Mouse (Mus musculus) MEL (cell line): ENCODE data around the gene Hs6st3. TPM values are rescaled to one million over a fixed set of nuclear protein-coding genes. Genes with fewer than 3 reads are reported as not detected.

ENCODE experiments used
- DNase-seq: peaks from one replicate; pipeline ENCODE4 v3.0.0; 2011; ENCODE audit warnings: low read depth, low spot score
- H3K27ac ChIP-seq: 2 replicates; pipeline ENCODE4 v1.5.1; 2012; ENCODE audit warnings: low read depth, mild to moderate bottlenecking, control low read depth, low read length, moderate library complexity; ENCODE audit not compliant: control insufficient read depth
- H3K27me3 ChIP-seq, 2 experiments: fragments of 150-350 bp in 1 of 2; sonication (generic) in 1 of 2; 2 replicates each; pipeline ENCODE4 v1.6.1; 2012; ENCODE audit warnings: low read length in 2 of 2, mild to moderate bottlenecking in 2 of 2, improper control_type of control experiment in 1 of 2, moderate library complexity in 1 of 2; ENCODE audit not compliant: insufficient read depth in 2 of 2, control insufficient read depth in 1 of 2
- H3K36me3 ChIP-seq, 2 experiments: 2 replicates each; pipeline ENCODE4 v1.6.1; 2012 to 2014; ENCODE audit warnings: low read length in 2 of 2, improper control_type of control experiment in 1 of 2, inconsistent platforms in 1 of 2, mild to moderate bottlenecking in 1 of 2; ENCODE audit not compliant: insufficient read depth in 2 of 2, control insufficient read depth in 1 of 2
- H3K4me1 ChIP-seq, 2 experiments: fragments of 150-350 bp in 1 of 2; sonication (generic) in 1 of 2; 2 replicates each; pipeline ENCODE4 v1.6.1; 2012; ENCODE audit warnings: low read length in 2 of 2, improper control_type of control experiment in 1 of 2, mild to moderate bottlenecking in 1 of 2; ENCODE audit not compliant: insufficient read depth in 2 of 2, control insufficient read depth in 1 of 2
- H3K4me3 ChIP-seq, 2 experiments: fragments of 150-350 bp in 1 of 2; sonication (generic) in 1 of 2; 2 replicates each; pipeline ENCODE4 v1.5.1; 2012; ENCODE audit warnings: low read depth in 2 of 2, low read length in 2 of 2, mild to moderate bottlenecking in 2 of 2, moderate library complexity in 2 of 2, control low read depth in 1 of 2, improper control_type of control experiment in 1 of 2; ENCODE audit not compliant: control insufficient read depth in 1 of 2, insufficient read depth in 1 of 2
- H3K79me2 ChIP-seq: 2 replicates; pipeline ENCODE4 v1.6.1; 2012; ENCODE audit warnings: mild to moderate bottlenecking, low read length, moderate library complexity; ENCODE audit not compliant: control insufficient read depth, poor library complexity, insufficient read depth
- H3K9ac ChIP-seq: 2 replicates; pipeline ENCODE4 v1.6.1; 2012; ENCODE audit warnings: low read depth, mild to moderate bottlenecking, control low read depth, low read length, moderate library complexity; ENCODE audit not compliant: control insufficient read depth, poor library complexity, severe bottlenecking
- H3K9me3 ChIP-seq: fragments of 150-350 bp; sonication (generic); replicated peaks from 2 replicates; pipeline ENCODE4 v1.6.1; 2012; ENCODE audit warnings: mild to moderate bottlenecking, low read length, improper control_type of control experiment, moderate library complexity; ENCODE audit not compliant: insufficient read depth
- CHD1 ChIP-seq: IDR thresholded peaks from 2 replicates; pipeline ENCODE4 v1.6.1; 2012; ENCODE audit warnings: low read depth, mild to moderate bottlenecking, inconsistent platforms, low read length, improper control_type of control experiment
- E2F4 ChIP-seq: IDR thresholded peaks from 2 replicates; pipeline ENCODE4 v1.6.1; 2011; ENCODE audit warnings: low read depth, low read length, improper control_type of control experiment, borderline replicate concordance
- EP300 ChIP-seq, 2 experiments: IDR thresholded peaks; 2 replicates each; pipeline ENCODE4 v1.6.1; 2011; ENCODE audit warnings: improper control_type of control experiment in 2 of 2, low read length in 2 of 2, low read depth in 1 of 2, mild to moderate bottlenecking in 1 of 2
- ETS1 ChIP-seq: IDR thresholded peaks from 2 replicates; pipeline ENCODE4 v1.6.1; 2012; ENCODE audit warnings: low read depth, mild to moderate bottlenecking, inconsistent platforms, low read length, improper control_type of control experiment, moderate library complexity
- KAT2A ChIP-seq: conservative IDR thresholded peaks from 2 replicates; pipeline ENCODE4 v1.6.1; 2012; ENCODE audit warnings: low read depth, low read length, improper control_type of control experiment, inconsistent platforms
- MAZ ChIP-seq: IDR thresholded peaks from 2 replicates; pipeline ENCODE4 v1.6.1; 2012; ENCODE audit warnings: low read depth, mild to moderate bottlenecking, inconsistent platforms, low read length, improper control_type of control experiment
- MYB ChIP-seq: IDR thresholded peaks from 2 replicates; pipeline ENCODE4 v1.6.1; 2011; ENCODE audit warnings: mild to moderate bottlenecking, low read depth, low read length, improper control_type of control experiment
- NRF1 ChIP-seq: IDR thresholded peaks from 2 replicates; pipeline ENCODE4 v1.6.1; 2014; ENCODE audit warnings: low read depth, mild to moderate bottlenecking, inconsistent platforms, low read length, improper control_type of control experiment, moderate library complexity; ENCODE audit not compliant: poor library complexity, insufficient read depth, severe bottlenecking
- POLR2A ChIP-seq, 2 experiments: IDR thresholded peaks; 2 replicates each; pipeline ENCODE4 v1.6.1; 2011 to 2012; ENCODE audit warnings: low read length in 2 of 2, mild to moderate bottlenecking in 2 of 2, control low read depth in 1 of 2, improper control_type of control experiment in 1 of 2, low read depth in 1 of 2, moderate library complexity in 1 of 2; ENCODE audit not compliant: control insufficient read depth in 1 of 2, insufficient read depth in 1 of 2, poor library complexity in 1 of 2
- RCOR1 ChIP-seq: IDR thresholded peaks from 2 replicates; pipeline ENCODE4 v1.6.1; 2012; ENCODE audit warnings: low read depth, mild to moderate bottlenecking, inconsistent platforms, low read length, improper control_type of control experiment
- SIN3A ChIP-seq: IDR thresholded peaks from 2 replicates; pipeline ENCODE4 v1.6.1; 2012; ENCODE audit warnings: low read length, improper control_type of control experiment, inconsistent platforms
- TAL1 ChIP-seq: IDR thresholded peaks from 2 replicates; pipeline ENCODE4 v1.6.1; 2012; ENCODE audit warnings: mild to moderate bottlenecking, inconsistent platforms, low read length, moderate library complexity, mixed read lengths
- TBP ChIP-seq: IDR thresholded peaks from 2 replicates; pipeline ENCODE4 v1.8.0; 2011; ENCODE audit warnings: low read depth, low read length, improper control_type of control experiment
- ZMIZ1 ChIP-seq: IDR thresholded peaks from 2 replicates; pipeline ENCODE4 v1.6.1; 2012; ENCODE audit warnings: low read depth, mild to moderate bottlenecking, inconsistent platforms, low read length, improper control_type of control experiment, moderate library complexity
- ZNF384 ChIP-seq: IDR thresholded peaks from 2 replicates; pipeline ENCODE4 v1.6.1; 2012; ENCODE audit warnings: low read depth, mild to moderate bottlenecking, inconsistent platforms, low read length, improper control_type of control experiment
- polyA plus RNA-seq, 2 experiments: library from polyadenylated mRNA; stranded (reverse) in 1 of 2; unstranded in 1 of 2; fragments of >175 nt in 1 of 2; fragments of >200 nt in 1 of 2; gene quantifications; 2 replicates each; pipeline versions ENCODE4 v1.2.1 to v1.2.4; 2012; ENCODE audit warnings: low replicate concordance in 2 of 2, low read depth in 1 of 2; ENCODE audit not compliant: insufficient read length in 2 of 2, insufficient read depth in 1 of 2, missing spikeins in 1 of 2
- total RNA-seq: library from RNA; depleted of rRNA; stranded (reverse); fragments of 300-350 nt; gene quantifications from 2 replicates; pipeline ENCODE4 v1.2.3, GENCODE M21; 2012

The Hs6st3 gene
- total and polyA plus RNA-seq, 3 experiments: not detected

DNA sequence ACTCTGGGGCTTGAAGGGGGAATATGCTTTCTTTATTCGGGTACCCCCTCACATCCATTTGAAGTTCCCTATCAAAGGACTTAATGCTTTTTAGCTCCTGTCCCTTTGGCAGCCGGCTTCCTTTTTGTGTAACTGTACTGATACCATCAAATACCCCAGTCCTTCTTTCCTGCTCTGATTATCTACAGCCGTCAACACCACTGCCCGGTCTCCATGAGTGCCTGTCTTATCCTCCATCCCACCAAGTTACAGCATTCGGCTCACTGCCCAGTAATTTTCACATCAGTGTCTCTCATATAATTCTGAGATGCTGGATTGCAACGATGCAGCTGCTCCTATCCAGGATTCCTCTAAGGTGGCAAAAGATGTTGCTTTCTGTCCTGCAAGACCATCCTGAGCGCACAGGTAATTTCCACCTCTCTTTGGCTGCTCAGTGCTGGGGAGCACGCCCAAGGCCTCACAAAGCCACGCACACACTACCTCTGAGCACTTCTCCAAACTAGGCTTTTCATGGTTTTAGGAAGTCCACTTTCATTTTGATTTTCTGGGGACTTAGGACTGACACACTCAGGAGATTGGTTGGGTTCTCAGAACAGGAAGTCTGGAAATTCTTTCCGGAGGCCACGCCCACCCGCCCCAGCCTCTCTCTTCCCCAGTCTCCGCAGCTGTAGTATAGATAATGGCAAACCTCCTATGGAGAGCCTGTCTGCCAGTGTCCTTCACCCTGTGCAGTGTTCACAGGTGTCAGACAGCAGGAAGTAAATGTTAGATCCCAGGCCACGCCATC is 122.2 kb downstream of the Hs6st3 start:
- no peak for DNase-seq

DNA sequence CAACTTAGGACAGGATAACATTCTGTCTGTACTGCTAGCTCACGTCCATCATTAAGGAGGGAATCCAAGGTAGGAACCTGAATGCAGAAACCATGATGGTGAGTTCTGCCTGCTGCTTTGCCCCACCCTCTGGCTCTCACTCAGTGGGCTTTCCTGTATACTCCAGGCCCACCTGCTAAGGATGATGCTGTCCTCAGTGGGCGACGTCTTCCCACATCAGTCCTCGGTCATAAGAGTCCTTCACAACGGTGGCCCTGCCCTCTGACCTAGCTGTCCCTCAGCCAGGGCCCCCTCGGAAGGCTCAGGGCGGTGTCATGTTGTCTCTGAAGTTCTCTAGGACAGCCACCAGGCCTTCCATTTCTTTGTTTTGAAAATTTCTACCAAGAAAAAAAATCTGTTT is 128.2 kb downstream of the Hs6st3 start:
- no peak for DNase-seq
- H3K9ac ChIP-seq: no peak overlapping the region
- H3K4me1 ChIP-seq: no peaks in the 10 kb centered on the region
- H3K4me3 ChIP-seq: no peak overlapping the region
- H3K9me3 ChIP-seq: no peaks in the 10 kb centered on the region
- no peaks in the 10 kb centered on the region for H3K36me3 ChIP-seq
- no peaks in the 10 kb centered on the region for H3K79me2 ChIP-seq
- H3K27me3 ChIP-seq: no peaks in the 10 kb centered on the region
- H3K27ac ChIP-seq: no peak overlapping the region
- TF ChIP-seq CHD1 (no peak), RCOR1 (no peak), ZNF384 (no peak)

More for the DNA sequence above, 122.2 kb downstream of the Hs6st3 start:
- Histone ChIP-seq H3K36me3 (no peaks in the 10 kb centered on the region), H3K9me3 (no peaks in the 10 kb centered on the region), H3K9ac (no peak overlapping the region), H3K27ac (no peak overlapping the region), H3K79me2 (no peaks in the 10 kb centered on the region), H3K27me3 (no peaks in the 10 kb centered on the region), H3K4me1 (no peaks in the 10 kb centered on the region)
- TF ChIP-seq POLR2A (IDR thresholded peaks at IDR 0.05; ENCODE audit: control insufficient read depth in 1 of 2, insufficient read depth in 1 of 2, low read depth in 1 of 2, low read length in 2 of 2, poor library complexity in 1 of 2): no peak
- no peak for TF ChIP-seq E2F4
- no peak for TF ChIP-seq MAZ
- TF ChIP-seq TAL1: no peak
- no peak for TF ChIP-seq ETS1
- TF ChIP-seq RCOR1: no peak
- no peak for TF ChIP-seq MYB
- no peak for TF ChIP-seq ZMIZ1
- no peak for TF ChIP-seq TBP
- no peak for TF ChIP-seq KAT2A
- TF ChIP-seq NRF1: no peak
- TF ChIP-seq EP300 (IDR thresholded peaks at IDR 0.05; ENCODE audit: low read depth in 1 of 2, low read length in 2 of 2): no peak
- TF ChIP-seq CHD1: no peak
- no peak for TF ChIP-seq SIN3A
- TF ChIP-seq, all 39 proteins: peak for 0
- H3K4me3 ChIP-seq: no peak overlapping the region
